Mouse (Mus musculus): ENCODE data around the gene Map4.

- no peak for TF ChIP-seq POLR2A (IDR thresholded peaks at IDR 0.05; ENCODE audit: low read depth, low read length)
- TF ChIP-seq CTCF (IDR thresholded peaks at IDR 0.05; ENCODE audit: borderline replicate concordance, insufficient read depth, low read length) = no peak
Observed at GRCm38 (mm10) chr9:109944712-109945111, 13.5 kb downstream of the Map4 start.

All from embryonic fibroblast, embryonic 13.5 days (primary cell).